Mouse (Mus musculus) retina, postnatal 1 day (tissue): ENCODE data around the gene Slco1a4.
"Not testable (repeated sequence)": the region's sequence is repeated elsewhere in the genome, so short reads cannot be mapped to it uniquely, and the experiment has no call there.

Experiments
- DNase-seq: peaks from one replicate; pipeline ENCODE4 v3.0.0-alpha.2; 2012

Slco1a4 gene

DNA sequence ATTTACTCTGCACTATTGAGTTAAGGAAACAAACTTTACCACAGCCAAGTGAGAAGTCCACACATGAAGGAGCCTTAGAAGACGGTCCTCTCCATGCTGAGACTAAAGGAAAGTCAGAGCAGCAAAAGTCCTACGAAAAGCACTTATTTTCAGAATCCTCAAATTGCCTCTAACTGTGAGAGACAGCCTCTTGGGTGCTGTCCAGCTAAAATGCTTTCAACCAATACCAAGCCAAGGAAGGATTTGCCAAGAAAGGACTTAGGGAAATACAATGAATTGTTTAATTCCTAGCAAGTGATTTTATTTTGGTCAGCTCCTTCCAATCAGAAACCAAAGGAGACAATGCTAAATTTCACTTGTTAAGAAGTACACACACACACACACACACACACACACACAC is at the start of gene Slco1a4:
Slco1a4 (minus strand) TSS at position 115 of the 400 bp plus-strand sequence.
- DNase-seq: no peak

DNA sequence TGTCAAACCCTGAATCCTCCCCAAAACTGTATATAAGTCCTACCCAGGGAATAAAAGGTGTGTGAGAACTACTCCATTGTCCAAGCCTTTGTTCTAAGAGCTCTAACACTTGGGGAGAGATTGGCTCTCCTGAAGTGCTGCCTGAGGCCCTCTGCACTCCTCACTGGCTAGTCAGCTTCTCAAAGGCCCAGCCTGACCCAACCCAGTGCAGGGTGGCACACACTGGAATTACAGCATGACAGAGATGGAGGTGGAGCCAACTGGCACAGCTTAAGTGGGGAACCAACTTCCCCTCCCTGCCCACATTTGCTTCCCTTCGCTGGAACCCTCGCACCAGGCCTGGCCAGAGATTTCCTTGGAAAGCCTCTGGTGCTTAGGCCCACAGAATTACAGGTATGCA is 42.2 kb upstream of the Slco1a4 start:
- no peak for DNase-seq

DNA sequence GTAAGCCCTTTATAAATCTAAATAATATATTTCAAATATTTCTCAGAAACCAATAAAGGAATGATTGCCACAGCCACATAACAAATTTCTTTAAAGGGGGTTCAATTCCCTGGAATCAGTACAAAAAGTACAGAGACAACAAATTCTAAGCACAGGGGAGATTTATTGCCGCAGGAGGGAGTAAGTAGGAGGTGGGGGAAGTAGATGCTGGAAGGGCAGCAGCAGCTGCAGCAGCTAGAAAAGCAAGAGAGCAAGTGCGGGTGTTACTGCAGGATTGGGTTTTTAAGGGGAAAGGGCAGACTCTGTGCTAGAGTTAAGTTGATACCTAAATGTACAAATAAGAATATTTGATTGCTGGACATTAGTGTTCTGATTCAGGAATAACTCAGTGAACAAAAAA is 33.7 kb upstream of the Slco1a4 start:
- DNase-seq: no peak

DNA sequence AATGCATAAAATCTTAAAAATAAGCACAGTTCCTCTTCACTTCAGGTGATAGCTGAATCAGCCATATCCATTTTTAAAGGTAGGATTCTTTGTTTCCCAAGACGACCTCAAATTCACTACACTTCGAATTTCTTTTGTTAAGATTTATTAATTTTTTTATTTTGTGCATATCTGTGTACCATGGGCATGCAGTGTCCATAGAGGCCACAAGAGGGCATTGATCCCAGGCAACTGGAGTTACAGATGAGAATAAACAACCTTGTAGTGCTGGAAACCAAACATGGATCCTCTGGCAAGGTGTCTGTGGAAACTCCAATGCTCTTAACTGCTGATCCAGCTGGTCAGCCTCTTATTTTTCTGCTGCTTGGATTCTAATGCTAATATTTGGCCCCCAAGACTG is 32.2 kb upstream of the Slco1a4 start:
- no peak for DNase-seq

DNA sequence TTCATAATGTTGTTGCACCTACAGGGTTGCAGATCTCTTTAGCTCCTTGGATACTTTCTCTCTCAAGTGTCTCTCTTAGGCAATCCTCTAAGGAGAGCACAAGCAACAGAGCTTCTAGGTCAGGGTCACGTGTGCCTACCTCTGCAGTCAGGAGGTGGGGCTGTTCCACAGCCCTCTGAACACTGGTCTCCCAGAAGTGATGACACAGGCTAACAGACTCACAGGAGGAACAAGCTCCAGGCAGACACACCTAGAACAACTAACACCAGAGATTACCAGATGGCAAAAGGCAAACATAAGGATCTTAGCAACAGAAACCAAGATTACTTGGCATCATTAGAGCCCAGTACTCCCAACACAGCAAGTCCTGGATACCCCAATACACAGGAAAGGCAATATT is 26.6 kb upstream of the Slco1a4 start:
- no peak for DNase-seq

DNA sequence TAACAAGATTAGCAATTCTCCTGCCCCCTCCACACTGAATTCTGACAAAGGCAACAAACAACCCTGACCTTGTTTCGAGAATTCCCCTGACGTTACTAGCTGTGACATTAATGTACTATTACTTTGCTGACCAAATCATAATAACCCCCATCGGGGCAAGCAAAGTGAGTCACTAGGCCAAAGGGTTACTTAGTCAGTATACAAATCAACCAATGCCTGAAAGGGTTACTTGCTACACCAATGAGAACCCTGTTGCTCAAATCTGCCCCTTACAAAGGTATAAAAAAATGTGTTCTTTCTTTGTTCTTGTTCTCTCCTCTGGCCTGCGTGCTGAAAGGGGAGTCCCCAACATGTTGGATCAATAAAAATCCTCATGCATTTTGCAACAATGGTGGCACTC is 19.7 kb upstream of the Slco1a4 start:
- not testable (repeated sequence) for DNase-seq

DNA sequence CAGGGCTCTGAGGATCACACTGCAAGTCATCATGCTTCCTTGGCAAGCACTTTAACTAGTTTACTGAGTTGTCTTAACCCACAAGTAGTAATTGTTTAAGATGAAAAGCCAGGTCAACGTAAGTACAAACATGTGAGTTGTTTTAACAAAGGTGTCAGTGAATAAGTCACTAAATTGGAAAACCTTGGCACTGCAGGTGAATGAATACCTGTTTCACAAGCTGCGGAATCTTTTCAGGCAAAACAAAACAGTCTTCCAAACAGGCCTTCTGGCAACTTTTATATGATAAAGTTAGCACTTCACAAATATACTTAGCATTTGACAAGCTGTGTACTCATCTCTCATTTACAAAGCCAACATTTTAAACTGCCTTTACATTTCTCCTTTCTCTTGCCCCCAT is 15.7 kb upstream of the Slco1a4 start:
- DNase-seq: no peak

DNA sequence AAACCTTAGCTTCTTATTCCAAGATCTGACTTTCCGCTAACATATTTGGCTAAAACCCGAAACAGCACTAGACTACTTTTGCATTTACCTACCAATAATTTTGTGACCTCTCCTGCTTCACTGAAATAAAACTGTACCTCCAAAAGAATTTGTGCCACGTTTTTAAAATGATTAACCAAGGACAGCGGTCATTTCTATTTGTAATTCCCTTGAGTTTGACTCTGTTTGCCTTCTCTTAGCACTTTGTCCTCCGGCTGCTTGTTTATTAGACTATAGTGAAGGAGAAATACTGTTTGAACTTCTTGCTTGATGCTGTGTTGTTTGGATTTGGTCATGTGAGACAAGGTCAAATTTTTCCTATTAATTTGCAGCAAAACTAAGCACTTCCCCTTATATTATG is 12.7 kb upstream of the Slco1a4 start:
- no peak for DNase-seq

DNA sequence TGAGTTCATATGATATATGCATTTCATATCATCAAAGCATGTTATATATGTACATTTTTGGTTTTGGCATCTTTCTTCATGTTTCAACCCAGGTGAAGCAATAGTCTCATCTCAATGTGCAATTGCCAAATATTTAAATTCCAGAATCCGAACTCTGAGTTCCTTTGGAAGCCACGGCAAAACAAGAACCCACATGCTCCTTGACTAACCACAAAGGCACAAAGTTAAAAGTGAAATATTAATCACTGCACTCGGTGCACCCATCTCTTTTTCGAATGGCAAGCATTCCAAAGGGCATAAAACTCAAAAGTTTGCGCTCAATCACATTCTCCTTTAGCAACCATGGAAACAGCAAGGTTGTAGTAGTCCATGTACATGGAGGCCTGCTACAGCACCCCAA is 10.0 kb upstream of the Slco1a4 start:
- DNase-seq: no peak

DNA sequence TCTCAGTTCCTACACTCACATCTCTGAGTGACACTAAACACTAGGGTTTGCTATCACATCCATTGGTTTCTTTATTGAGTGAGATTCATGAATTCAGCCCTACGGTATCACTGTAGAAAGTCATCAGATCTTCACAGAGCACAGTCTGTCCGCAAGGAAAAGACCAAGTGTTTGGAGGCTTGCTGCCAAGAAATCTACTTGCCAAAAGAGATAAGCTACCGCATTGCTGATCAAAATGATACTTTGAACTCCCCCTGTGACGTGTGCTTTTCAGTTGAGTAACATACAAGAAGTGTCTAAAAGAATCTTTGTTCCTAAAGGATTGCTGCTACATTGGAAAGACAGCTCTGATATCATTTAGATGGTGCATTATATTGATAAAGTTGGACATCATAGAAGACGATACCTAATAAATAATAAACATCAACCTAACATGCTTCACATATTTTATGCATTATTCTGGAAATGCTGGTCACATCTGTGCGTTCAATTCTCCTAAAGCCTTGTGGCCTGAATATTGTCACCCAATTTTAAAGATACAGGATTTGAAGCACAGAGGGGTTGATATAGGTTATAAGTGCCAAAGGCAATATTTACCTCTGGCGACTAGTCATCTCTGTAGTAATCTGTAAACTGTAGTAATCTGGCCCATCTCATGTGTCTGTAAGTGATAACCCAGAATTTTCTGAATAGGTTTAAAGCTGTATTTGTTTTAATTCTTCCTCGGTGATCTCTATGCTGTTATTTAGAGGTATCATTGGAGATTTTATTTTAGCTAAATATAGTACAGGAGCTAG is 1.9 kb upstream of the Slco1a4 start:
- peak; percentile 25 for DNase-seq

DNA sequence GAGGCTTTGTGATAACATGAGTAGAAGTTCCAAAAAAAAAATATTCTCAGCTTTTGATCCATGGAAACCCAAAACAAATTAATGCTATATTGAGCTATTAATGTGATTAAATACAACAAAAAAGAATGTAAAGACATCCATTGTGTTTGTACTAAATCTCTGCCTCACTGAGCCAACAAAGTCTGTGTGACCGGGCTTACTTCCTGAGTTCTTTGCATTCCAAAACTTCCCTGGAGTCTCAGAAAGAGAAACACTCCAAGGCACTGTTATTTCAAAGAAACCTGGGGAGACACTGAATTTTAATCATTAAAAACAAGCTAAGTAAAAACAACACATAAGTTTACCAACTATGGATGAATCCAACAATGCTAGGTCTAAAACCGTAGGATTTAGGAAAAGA is 2.4 kb downstream of the Slco1a4 start:
- no peak for DNase-seq

DNA sequence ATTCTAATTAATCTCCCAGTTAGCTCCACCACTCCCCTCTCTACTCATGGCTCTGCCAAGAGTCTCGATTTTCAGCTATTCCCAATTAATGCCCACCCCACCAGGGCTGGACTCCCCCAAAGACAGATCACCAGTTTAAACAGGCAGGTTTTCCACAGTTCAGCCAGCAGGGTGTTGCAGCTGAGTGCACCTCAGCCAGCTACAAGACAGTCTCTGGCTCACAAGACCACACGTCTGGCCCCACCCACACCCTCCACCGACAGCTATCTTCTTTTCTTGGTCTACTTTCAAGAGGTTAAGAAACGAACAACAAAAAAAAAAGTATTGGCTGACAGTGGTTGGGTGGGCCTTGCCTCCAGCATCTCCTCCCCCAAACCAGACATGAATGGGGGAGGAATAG is 6.9 kb downstream of the Slco1a4 start:
- DNase-seq: no peak

DNA sequence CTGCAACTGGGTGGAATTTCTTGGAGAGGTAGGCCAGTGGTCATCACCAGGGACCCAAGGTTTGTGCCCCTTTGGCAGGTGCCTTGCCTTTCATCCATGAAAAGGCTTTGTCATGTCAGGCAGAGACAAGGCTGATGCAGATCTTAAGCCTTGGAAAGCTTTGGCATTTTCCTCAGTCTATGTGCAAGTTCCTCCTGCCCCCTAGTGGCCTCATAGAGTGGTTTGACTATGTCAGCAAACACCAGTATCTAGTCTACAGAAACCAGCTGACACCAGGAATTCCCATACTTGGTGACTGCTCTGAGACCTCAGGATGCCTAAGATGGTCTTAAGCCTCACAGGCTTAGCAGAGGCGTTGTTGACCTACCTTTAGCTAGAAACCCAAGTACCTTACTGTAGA is 58.2 kb downstream of the Slco1a4 start:
- DNase-seq: peak; percentile 74

DNA sequence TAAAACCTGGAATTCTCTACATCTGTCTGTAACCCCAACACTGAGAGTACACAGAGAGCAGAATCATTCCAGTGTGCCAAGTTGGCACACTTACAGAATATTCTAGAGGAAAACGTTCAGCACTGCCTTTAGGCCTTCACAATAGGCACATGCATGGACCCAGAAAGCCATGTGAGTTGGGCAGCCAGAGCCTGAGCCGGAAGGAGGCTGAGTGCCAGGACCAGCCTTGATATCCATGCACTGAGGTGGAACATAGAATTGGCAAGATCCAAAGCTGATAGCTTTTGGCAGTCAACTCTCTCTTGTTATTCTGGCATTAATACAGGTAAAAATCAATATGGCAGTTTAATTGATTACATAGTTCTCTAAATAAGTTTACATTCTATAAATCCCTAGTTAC is 81.5 kb downstream of the Slco1a4 start:
- DNase-seq: no peak

DNA sequence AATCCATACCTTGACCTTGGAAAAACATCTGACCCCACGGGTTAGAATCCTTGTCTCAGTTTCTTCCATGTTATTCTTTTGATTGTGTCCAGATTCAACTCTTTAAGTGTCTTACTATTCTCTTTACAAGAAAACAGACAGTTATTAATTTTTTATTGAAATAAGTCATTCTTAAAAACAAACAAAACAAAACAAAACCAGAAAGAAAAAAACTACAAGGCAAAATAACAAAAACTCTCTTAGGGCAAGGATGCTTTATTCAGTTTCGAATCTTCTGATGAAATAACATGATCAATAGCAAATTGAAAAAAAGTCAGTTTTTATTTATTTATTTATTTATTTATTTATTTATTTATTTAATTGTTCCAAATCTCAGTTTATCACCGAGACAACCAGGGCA is 82.3 kb downstream of the Slco1a4 start, which contains the start of gene Gm5724:
Gm5724 (minus strand) TSS at position 101 of the 400 bp plus-strand sequence.
- no peak for DNase-seq
